In the genomic region with DNA sequence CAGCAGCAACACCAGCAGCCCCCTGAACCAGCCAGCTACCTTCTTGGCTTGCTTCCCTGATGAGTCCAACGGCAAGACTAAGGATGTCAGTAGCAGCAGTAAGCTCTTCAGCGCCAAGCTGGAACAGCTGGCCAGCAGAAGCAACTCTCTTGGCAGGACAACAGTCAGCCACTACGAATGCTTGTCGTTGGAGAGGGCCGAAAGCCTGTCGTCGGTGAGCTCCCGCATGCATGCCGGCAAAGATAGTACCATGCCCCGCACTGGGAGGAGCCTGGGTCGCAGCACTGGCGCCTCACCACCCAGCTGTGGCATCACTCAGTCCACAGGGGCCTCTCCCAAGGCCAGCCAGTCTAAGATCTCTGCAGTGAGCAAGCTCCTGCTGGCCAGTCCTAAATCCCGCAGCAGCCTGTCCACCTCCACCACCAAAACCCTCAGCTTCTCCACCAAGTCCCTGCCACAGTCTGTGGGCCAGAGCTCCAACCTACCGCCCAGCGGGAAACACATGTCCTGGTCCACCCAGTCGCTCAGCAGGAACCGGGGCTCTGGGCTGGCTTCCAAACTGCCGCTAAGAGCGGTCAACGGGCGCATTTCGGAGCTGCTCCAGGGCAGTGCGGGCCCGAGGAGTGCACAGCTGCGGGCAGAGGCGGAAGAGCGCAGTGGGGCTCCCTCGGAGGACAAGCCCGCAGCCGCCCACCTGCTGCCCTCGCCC, we compare ENCODE assay signal across 11 mouse cellular contexts.
DNase-seq lines count a peak whose midpoint lies in the region; ATAC-seq lines count a peak whose summit lies in the region.
"Had no signal": no experiment of that assay in that cellular context is flagged by ENCODE, and none has a peak within 500 bp of the region (broad histone marks: within the 10 kb centered on the region; RNA-seq: fewer than 3 reads in every experiment).

No protein-coding gene starts in this region.

- peak; percentile 38 for DNase-seq in cerebellum, adult 11-12 months
- peak; percentile 19 for DNase-seq in ovary, postnatal 36 days (ENCODE audit: low spot score)
- DNase-seq in ovary, postnatal 10 days (ENCODE audit: low spot score) = no peak
- DNase-seq in embryo, embryonic 9.5 days (ENCODE audit: extremely low spot score) = no peak
- DNase-seq in layer of hippocampus, postnatal 36 days = no peak
- DNase-seq: right cerebral cortex, postnatal 4 days had no signal

- no peaks in the 10 kb centered on the region for H3K9me3 ChIP-seq in hindbrain, embryonic 13.5 days
- H3K9me3 ChIP-seq in midbrain, embryonic 15.5 days = no peaks in the 10 kb centered on the region

- peaks cover 29% of the 10 kb centered on the region for H3K27me3 ChIP-seq in hindbrain, embryonic 13.5 days
- peaks cover 10% of the 10 kb centered on the region; the same call in 1 of the 2 replicates for H3K27me3 ChIP-seq in midbrain, embryonic 15.5 days (replicated peaks)

- H3K36me3 ChIP-seq in hindbrain, embryonic 13.5 days = peaks cover 35% of the 10 kb centered on the region
- no peaks in the 10 kb centered on the region for H3K36me3 ChIP-seq in midbrain, embryonic 15.5 days (replicated peaks)

- ATAC-seq in cerebellum, adult (ENCODE audit: insufficient number of reproducible peaks, low FRiP score, low TSS enrichment) = no peak; the same call in 1 of the 2 replicates
- ATAC-seq in hindbrain, embryonic 13.5 days (ENCODE audit: low FRiP score) = no peak
- no peak for ATAC-seq in midbrain, embryonic 15.5 days (replicated peaks)
- ATAC-seq: activated CD4-positive, CD25-positive, alpha-beta regulatory T cell, adult 4 months had no signal

- H3K27ac ChIP-seq in hindbrain, embryonic 13.5 days = no peak overlapping the region
- no peak overlapping the region for H3K27ac ChIP-seq in midbrain, embryonic 15.5 days

- no peak overlapping the region; the same call in 1 of the 2 replicates for H3K9ac ChIP-seq in hindbrain, embryonic 13.5 days
- H3K9ac ChIP-seq in midbrain, embryonic 15.5 days = no peak overlapping the region

- WGBS in hindbrain, embryonic 13.5 days = 47% methylated on average over 31 of the region's 31 CpGs
- WGBS in midbrain, embryonic 15.5 days = 46% methylated on average over 31 of the region's 31 CpGs

- peak overlapping the region; percentile 29 for H3K4me2 ChIP-seq in hindbrain, embryonic 13.5 days
- peak overlapping the region; percentile 27 for H3K4me2 ChIP-seq in midbrain, embryonic 15.5 days

- H3K4me1 ChIP-seq in hindbrain, embryonic 13.5 days (replicated peaks) = peaks cover 50% of the 10 kb centered on the region
- peaks cover 20% of the 10 kb centered on the region for H3K4me1 ChIP-seq in midbrain, embryonic 15.5 days

- H3K4me3 ChIP-seq in hindbrain, embryonic 13.5 days = no peak overlapping the region
- H3K4me3 ChIP-seq in midbrain, embryonic 15.5 days = no peak overlapping the region
- H3K4me3 ChIP-seq: erythroblast, embryonic 14.5 days had no signal

Comparison
In these comparisons a context has a peak if more than half of its experiments do, and no peak if none do; other contexts are left out.
1. DNase-seq: peak in cerebellum, adult 11-12 months (single experiment) and ovary, postnatal 36 days (single experiment); none in ovary, postnatal 10 days (single experiment), embryo, embryonic 9.5 days (single experiment) and layer of hippocampus, postnatal 36 days (0 of 2).